Mouse (Mus musculus) ES-E14 (cell line): ENCODE results near the gene Kirrel3. TPM values are rescaled to one million over a fixed set of nuclear protein-coding genes. Genes with fewer than 3 reads are reported as not detected.

Source experiments
- DNase-seq: peaks from one replicate; pipeline ENCODE4 v3.0.0-alpha.2; 2013; ENCODE audit warnings: low read depth, low spot score
- H3K27ac ChIP-seq: 2 replicates; pipeline ENCODE4 v1.5.1; 2012; ENCODE audit warnings: low read depth, mild to moderate bottlenecking, low read length, moderate library complexity, mixed read lengths; ENCODE audit not compliant: poor library complexity, insufficient read depth, severe bottlenecking
- H3K36me3 ChIP-seq: 2 replicates; pipeline ENCODE4 v1.6.1; 2012; ENCODE audit warnings: mild to moderate bottlenecking, low read length, moderate library complexity, mixed read lengths; ENCODE audit not compliant: control insufficient read depth, poor library complexity, insufficient read depth, severe bottlenecking
- H3K4me1 ChIP-seq, 2 experiments: fragments of 150-350 bp in 1 of 2; sonication (generic) in 1 of 2; 2 replicates each; pipeline ENCODE4 v1.6.1; 2012; ENCODE audit warnings: low read length in 2 of 2, mild to moderate bottlenecking in 1 of 2, mixed read lengths in 1 of 2; ENCODE audit not compliant: control insufficient read depth in 2 of 2, insufficient read depth in 2 of 2, poor library complexity in 1 of 2
- H3K4me3 ChIP-seq, 2 experiments: fragments of 150-350 bp in 1 of 2; sonication (generic) in 1 of 2; 2 replicates each; pipeline ENCODE4 v1.5.1; 2012; ENCODE audit warnings: low read length in 2 of 2, low read depth in 1 of 2, mild to moderate bottlenecking in 1 of 2, mixed read lengths in 1 of 2; ENCODE audit not compliant: insufficient read depth in 1 of 2, poor library complexity in 1 of 2, severe bottlenecking in 1 of 2
- H3K9ac ChIP-seq: 2 replicates; pipeline ENCODE4 v1.6.1; 2012; ENCODE audit warnings: low read depth, mild to moderate bottlenecking, low read length, mixed read lengths; ENCODE audit not compliant: poor library complexity, insufficient read depth, severe bottlenecking
- H3K9me3 ChIP-seq: fragments of 150-350 bp; sonication (generic); 2 replicates; pipeline ENCODE4 v1.6.1; 2012; ENCODE audit warnings: low read depth, mild to moderate bottlenecking, low read length; ENCODE audit not compliant: control insufficient read depth, insufficient read depth
- CHD2 ChIP-seq: IDR thresholded peaks from 2 replicates; pipeline ENCODE4 v1.6.1; 2014; ENCODE audit warnings: mild to moderate bottlenecking, low read depth, low read length, inconsistent platforms
- HCFC1 ChIP-seq: IDR thresholded peaks from 2 replicates; pipeline ENCODE4 v1.6.1; 2012; ENCODE audit warnings: low read length, inconsistent platforms, borderline replicate concordance; ENCODE audit not compliant: insufficient read depth
- MAFK ChIP-seq: IDR thresholded peaks from 2 replicates; pipeline ENCODE4 v1.6.1; 2014; ENCODE audit warnings: mild to moderate bottlenecking, low read depth, low read length, inconsistent platforms; ENCODE audit not compliant: insufficient read depth
- ZC3H11A ChIP-seq: IDR thresholded peaks from 2 replicates; pipeline ENCODE4 v1.6.1; 2012; ENCODE audit warnings: low read depth, mild to moderate bottlenecking, inconsistent platforms, low read length, borderline replicate concordance
- ZNF384 ChIP-seq: IDR thresholded peaks from 2 replicates; pipeline ENCODE4 v1.6.1; 2012; ENCODE audit warnings: low read depth, low read length, inconsistent platforms
- in situ Hi-C, 2 experiments: fragments of 600-800 bp; cut with MboI; formaldehyde crosslinking; loops; one replicate each; pipeline ENCODE4 v1.15.1; 2025; ENCODE audit warnings: low sequenced_read_pairs in 2 of 2, inconsistent platforms in 1 of 2; ENCODE audit not compliant: unreplicated experiment in 2 of 2
- total RNA-seq: library from RNA; depleted of rRNA; stranded (reverse); fragments of 300-350 nt; gene quantifications from 2 replicates; pipeline ENCODE4 v1.2.3, GENCODE M21; 2012

Gene Kirrel3
- total RNA-seq, 1 experiment, result 0.67 TPM

GRCm38 (mm10) chr9:34643917-34644316 is 158.2 kb downstream of the Kirrel3 start:
- in situ Hi-C loops, result no loop called here
- no peaks in the 10 kb centered on the region for H3K36me3 ChIP-seq
- DNase-seq, result no peak
- H3K9ac ChIP-seq, result no peak overlapping the region
- no peaks in the 10 kb centered on the region for H3K9me3 ChIP-seq
- no peak overlapping the region for H3K27ac ChIP-seq
- no peaks in the 10 kb centered on the region for H3K4me1 ChIP-seq
- TF ChIP-seq HCFC1 (no peak), ZNF384 (no peak), ZC3H11A (no peak), CHD2 (no peak), MAFK (no peak)
- no peak overlapping the region for H3K4me3 ChIP-seq

DNA sequence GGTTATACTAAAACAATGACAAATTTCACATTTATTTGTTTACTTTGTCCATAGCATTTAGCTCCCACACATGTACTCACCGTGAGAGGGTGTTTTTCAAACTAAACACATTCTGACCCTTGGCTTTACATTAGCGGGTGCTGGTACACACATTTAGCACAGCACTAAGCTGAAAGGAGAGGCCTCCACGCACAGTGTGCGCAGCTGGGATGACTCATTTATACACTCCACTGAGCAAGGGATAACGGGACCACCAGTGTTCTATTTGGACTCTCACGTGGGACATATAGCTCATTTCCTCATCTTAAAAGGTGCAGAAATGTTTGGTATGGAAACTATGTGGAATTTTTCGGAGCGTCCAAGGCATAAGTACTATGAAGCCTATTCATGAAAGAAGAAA is 158.7 kb downstream of the Kirrel3 start:
- Histone ChIP-seq H3K36me3 (no peaks in the 10 kb centered on the region), H3K9me3 (no peaks in the 10 kb centered on the region), H3K27ac (no peak overlapping the region), H3K9ac (no peak overlapping the region), H3K4me1 (no peaks in the 10 kb centered on the region), H3K4me3 (no peak overlapping the region)
- no peak for DNase-seq
- TF ChIP-seq CHD2 (no peak), MAFK (no peak), HCFC1 (no peak), ZC3H11A (no peak), ZNF384 (no peak)
- in situ Hi-C loops, result no loop called here

DNA sequence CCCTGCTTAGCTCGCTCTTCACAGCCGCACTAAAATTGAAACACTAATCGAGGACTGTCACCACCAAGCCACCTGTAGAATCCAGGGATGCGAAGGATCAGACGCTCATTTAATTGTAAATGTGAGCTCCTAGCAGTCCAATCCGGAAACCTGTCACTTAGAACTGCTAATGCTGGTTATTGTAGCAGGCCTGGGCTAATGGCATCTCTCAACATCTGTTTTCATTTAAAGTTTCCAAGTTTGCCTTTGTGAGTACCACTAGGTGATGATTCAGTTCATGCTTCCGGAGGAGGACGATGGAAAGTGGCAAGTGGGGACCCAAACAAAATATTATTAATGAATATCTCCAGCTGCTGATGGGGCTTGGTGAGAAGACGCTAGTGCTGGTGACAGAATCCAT is 161.1 kb downstream of the Kirrel3 start:
- Histone ChIP-seq H3K4me1 (no peaks in the 10 kb centered on the region), H3K9me3 (no peaks in the 10 kb centered on the region), H3K4me3 (no peak overlapping the region), H3K36me3 (no peaks in the 10 kb centered on the region), H3K27ac (no peak overlapping the region), H3K9ac (no peak overlapping the region)
- no peak for TF ChIP-seq HCFC1
- no peak for TF ChIP-seq ZC3H11A
- no peak for TF ChIP-seq MAFK
- DNase-seq, result no peak
- in situ Hi-C loops, result no loop called here

GRCm38 (mm10) chr9:34652278-34652677 is 166.6 kb downstream of the Kirrel3 start:
- TF ChIP-seq MAFK (no peak), HCFC1 (no peak), ZNF384 (no peak), ZC3H11A (no peak), CHD2 (no peak)
- DNase-seq, result no peak
- Histone ChIP-seq H3K4me1 (no peaks in the 10 kb centered on the region), H3K9me3 (no peaks in the 10 kb centered on the region), H3K4me3 (no peak overlapping the region), H3K36me3 (no peaks in the 10 kb centered on the region), H3K9ac (no peak overlapping the region), H3K27ac (no peak overlapping the region)
- in situ Hi-C loops, result no loop called here

DNA sequence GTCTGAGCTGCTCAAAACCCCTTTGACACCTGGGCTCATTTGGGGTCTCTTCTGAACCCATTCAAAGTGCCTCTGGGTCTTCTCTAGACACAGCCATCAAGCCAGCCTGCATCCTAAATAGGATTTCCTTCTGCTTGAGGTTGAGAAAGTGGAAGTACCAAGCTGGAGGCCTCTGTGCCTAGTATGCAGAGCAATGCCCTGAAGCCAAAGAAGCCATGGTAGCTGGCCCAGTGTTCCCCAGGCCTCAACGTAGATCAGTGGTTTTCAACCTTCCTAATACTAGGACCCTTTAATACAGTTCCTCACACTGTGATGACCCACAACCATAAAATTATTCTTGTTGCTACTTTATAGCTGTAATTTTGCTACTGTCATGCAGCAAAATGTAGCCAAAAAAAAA is 167.4 kb downstream of the Kirrel3 start:
- Histone ChIP-seq H3K27ac (no peak overlapping the region), H3K9me3 (no peaks in the 10 kb centered on the region), H3K36me3 (no peaks in the 10 kb centered on the region), H3K4me1 (no peaks in the 10 kb centered on the region), H3K9ac (no peak overlapping the region), H3K4me3 (no peak overlapping the region)
- in situ Hi-C loops, result no loop called here
- DNase-seq, result no peak
- no peak for TF ChIP-seq HCFC1
- TF ChIP-seq MAFK, result no peak
- TF ChIP-seq CHD2, result no peak
- no peak for TF ChIP-seq ZC3H11A
